Mouse (Mus musculus) testis, adult 2 months (tissue): ENCODE data around the gene Parp3.

ENCODE experiments used
- CTCF ChIP-seq: fragments of 200-500 bp; IDR thresholded peaks from 2 replicates; pipeline ENCODE4 v1.5.1; 2012; ENCODE audit warnings: low read depth, mild to moderate bottlenecking, inconsistent platforms, low read length, moderate library complexity; ENCODE audit not compliant: control insufficient read depth, insufficient read depth, insufficient replicate concordance
- POLR2A ChIP-seq: fragments of 200-500 bp; IDR thresholded peaks from 2 replicates; pipeline ENCODE4 v1.6.1; 2012; ENCODE audit warnings: low read depth, mild to moderate bottlenecking, inconsistent platforms, low read length, moderate library complexity; ENCODE audit not compliant: control insufficient read depth

DNA sequence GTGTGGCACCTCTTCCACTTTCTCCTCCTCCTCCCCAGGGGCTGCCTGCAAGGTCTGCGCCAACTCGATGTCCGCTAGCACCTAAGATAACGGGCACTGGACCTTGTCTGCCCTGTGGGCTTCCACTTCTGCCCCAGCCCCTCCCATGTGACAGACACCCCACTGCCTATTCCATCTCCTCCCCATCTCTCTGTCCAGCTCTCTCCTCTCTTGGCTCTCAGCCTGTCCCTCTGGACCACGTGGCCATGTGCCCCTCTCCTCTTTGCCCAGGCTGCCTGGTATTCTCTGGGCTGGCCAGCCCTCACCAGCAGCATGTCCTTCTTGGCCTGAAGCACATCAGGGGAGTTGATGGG is 3.0 kb downstream of the Parp3 start:
- TF ChIP-seq POLR2A (no peak), CTCF (no peak)
